Mouse (Mus musculus) midbrain, embryonic 14.5 days (tissue): Measurements from ENCODE around the gene Pygm. TPM values are rescaled to one million over a fixed set of nuclear protein-coding genes. Genes with fewer than 3 reads are reported as not detected.

ENCODE experiments used
- ATAC-seq: fragments of 200-750 bp; cut with Nextera tagmentation; 2 replicates; pipeline ENCODE4 v1.8.0; 2017; ENCODE audit warnings: moderate number of reproducible peaks, moderate library complexity; ENCODE audit not compliant: low FRiP score, low TSS enrichment
- DNase-seq: peaks from one replicate; pipeline ENCODE4 v3.0.0-alpha.2; 2015
- H3K27ac ChIP-seq: fragments of 300-500 bp; sonication (generic); replicated peaks from 2 replicates; pipeline ENCODE4 v1.5.1; 2014; ENCODE audit warnings: mild to moderate bottlenecking, low read depth, low read length, moderate library complexity
- H3K27me3 ChIP-seq: fragments of 300-500 bp; sonication (generic); 2 replicates; pipeline ENCODE4 v1.6.1; 2014; ENCODE audit warnings: low read length, control low read depth, mixed read lengths; ENCODE audit not compliant: control insufficient read depth, insufficient read depth
- H3K36me3 ChIP-seq: fragments of 300-500 bp; sonication (generic); 2 replicates; pipeline ENCODE4 v1.6.1; 2014; ENCODE audit warnings: low read length, control low read depth; ENCODE audit not compliant: control insufficient read depth, insufficient read depth
- H3K4me1 ChIP-seq: fragments of 300-500 bp; sonication (generic); 2 replicates; pipeline ENCODE4 v1.6.1; 2014; ENCODE audit warnings: mild to moderate bottlenecking, antibody characterized with exemption, low read length, control low read depth; ENCODE audit not compliant: control insufficient read depth, insufficient read depth
- H3K4me2 ChIP-seq: fragments of 300-500 bp; sonication (generic); 2 replicates; pipeline ENCODE4 v1.6.1; 2014; ENCODE audit warnings: mild to moderate bottlenecking, low read length, moderate library complexity
- H3K4me3 ChIP-seq: fragments of 300-500 bp; sonication (generic); replicated peaks from 2 replicates; pipeline ENCODE4 v1.5.1; 2014; ENCODE audit warnings: low read depth, low read length
- H3K9ac ChIP-seq: fragments of 300-500 bp; sonication (generic); replicated peaks from 2 replicates; pipeline ENCODE4 v1.6.1; 2014; ENCODE audit warnings: mild to moderate bottlenecking, low read length, moderate library complexity
- H3K9me3 ChIP-seq: fragments of 300-500 bp; sonication (generic); 2 replicates; pipeline ENCODE4 v1.6.1; 2016; ENCODE audit warnings: low read length, control low read depth, mixed read lengths; ENCODE audit not compliant: control insufficient read depth
- WGBS: fragments of 180-500 bp; shearing (Covaris S2); extraction: QIAGEN DNeasy Blood & Tissue Kit; methylation state at CpG from one replicate; pipeline ENCODE4 v1.1.7; 2014; 5-methylcytosine and 5-hydroxymethylcytosine counted together
- polyA plus RNA-seq: library from polyadenylated mRNA; unstranded; fragments of >200 nt; fragmentation: Nextera tagmentation; extraction: Ambion mirVana; gene quantifications from 2 replicates; pipeline ENCODE4 v1.2.1, GENCODE M21; 2014

The Pygm gene
- polyA plus RNA-seq, 1 experiment from 2014 or later: 2.9 TPM

DNA sequence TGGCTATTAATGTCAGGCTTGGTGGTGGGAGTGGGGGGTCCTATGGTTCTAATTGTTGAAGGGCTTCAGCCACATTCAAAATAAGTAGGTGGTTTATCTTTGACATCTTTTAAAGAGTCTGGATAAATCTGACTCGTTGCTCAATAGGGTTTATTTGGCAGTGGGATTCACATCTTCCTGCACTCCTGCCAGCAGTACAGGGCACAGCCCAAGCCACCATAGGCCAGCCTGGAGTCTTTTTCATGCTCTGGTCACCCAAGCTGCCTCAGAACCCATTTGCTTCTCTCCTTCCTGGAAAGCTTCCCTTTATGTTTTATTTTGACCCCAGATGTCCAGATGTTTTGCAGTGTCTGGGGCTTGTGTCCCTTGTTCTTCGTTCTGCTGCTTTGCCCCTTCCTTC is 7.6 kb upstream of the Pygm start:
- Histone ChIP-seq H3K4me1 (no peaks in the 10 kb centered on the region), H3K9me3 (no peaks in the 10 kb centered on the region), H3K4me2 (no peak overlapping the region), H3K9ac (no peak overlapping the region), H3K36me3 (peaks cover 78% of the 10 kb centered on the region), H3K27ac (no peak overlapping the region), H3K27me3 (no peaks in the 10 kb centered on the region), H3K4me3 (no peak overlapping the region)
- no peak for ATAC-seq
- 82% methylated on average over 2 of the region's 2 CpGs for WGBS
- DNase-seq: no peak

DNA sequence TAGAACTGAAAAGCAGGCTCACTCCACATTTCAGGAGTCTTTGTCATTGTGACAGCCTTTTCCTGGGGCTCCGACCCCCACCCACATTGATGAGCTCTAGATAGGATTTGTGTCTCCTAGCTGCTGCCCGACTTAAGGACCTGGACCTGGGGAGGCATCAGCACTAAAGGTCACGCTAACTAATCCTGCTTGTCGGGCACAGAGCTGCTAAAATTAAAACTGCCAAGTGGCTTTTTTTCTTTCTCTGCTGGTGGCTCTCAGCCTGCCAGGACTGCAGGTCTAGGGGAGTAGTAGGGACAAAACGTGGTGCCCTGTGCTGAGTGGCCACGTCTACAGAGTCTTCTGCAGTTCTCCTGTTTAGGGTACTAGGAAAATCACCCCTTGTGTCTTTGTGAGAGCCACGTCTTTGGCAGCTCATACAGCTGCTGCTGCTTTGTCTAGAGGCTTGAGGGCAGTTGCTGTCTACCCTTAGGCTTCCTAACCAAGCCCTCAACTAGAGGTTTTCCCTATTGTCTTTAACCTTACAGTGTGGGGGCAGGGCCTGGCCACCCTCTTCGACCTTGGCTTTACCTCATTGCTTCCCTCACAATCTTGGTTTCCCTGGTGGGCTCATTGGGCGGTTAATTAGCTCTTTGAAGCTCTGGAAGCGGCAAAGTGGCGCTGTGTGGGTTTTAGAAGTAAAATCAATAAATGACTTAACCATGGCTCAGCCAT is 6.7 kb upstream of the Pygm start:
- no peak overlapping the region for H3K9ac ChIP-seq
- peak overlapping the region; percentile 10; the same call in 1 of the 2 replicates for H3K27ac ChIP-seq
- 61% methylated on average over 11 of the region's 11 CpGs for WGBS

DNA sequence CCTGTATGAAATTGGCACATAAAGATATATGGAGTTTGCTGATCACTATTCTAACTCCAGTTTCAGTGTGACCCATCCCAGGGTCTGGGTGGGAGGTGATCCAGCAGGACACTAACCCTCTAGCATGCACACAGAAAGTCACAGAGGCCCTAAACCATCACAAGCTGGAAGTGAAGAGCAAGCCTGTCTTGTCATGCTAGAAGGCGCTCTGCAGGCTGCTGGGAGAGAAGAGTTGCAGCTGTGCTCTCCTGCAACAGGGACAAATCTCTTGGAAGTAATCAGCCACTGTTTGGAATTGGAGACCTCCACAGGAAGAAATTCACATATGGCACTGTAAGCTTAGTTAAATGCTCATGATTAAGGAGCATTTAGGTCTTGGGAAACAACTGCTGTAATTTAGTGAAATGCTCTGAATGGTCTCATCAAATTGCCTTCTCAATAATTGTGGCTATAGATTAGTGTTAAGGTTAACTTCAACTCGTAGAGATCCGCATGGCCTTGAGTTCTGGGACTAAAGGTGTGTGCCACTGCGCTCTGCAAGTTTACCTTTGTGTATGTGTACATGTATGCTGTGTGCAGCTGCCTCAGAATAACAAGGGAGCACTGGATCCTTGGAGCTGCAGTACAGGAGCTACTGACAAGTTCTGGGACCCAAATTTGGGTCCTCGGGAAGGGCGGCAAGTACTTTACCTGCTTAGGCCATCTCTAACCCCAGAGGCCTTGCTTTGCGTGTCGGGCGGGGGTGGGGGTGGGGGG is 3.6 kb upstream of the Pygm start:
- no peaks in the 10 kb centered on the region for H3K9me3 ChIP-seq
- DNase-seq: no peak
- H3K9ac ChIP-seq: no peak overlapping the region
- peaks cover 38% of the 10 kb centered on the region for H3K36me3 ChIP-seq
- 92% methylated on average over 9 of the region's 9 CpGs for WGBS
- ATAC-seq: no peak
- H3K4me1 ChIP-seq: 0 out of 2 replicates have a peak, but pooled peaks cover 3% of the 10 kb centered on the region
- no peak overlapping the region for H3K4me3 ChIP-seq
- no peak overlapping the region for H3K4me2 ChIP-seq
- H3K27ac ChIP-seq: no peak overlapping the region
- H3K27me3 ChIP-seq: no peaks in the 10 kb centered on the region

More for the DNA sequence above, 6.7 kb upstream of the Pygm start:
- Histone ChIP-seq H3K36me3 (peaks cover 69% of the 10 kb centered on the region), H3K9me3 (no peaks in the 10 kb centered on the region), H3K4me1 (no peaks in the 10 kb centered on the region), H3K4me2 (no peak overlapping the region), H3K27me3 (no peaks in the 10 kb centered on the region), H3K4me3 (no peak overlapping the region)
- ATAC-seq: no peak
- DNase-seq: no peak

DNA sequence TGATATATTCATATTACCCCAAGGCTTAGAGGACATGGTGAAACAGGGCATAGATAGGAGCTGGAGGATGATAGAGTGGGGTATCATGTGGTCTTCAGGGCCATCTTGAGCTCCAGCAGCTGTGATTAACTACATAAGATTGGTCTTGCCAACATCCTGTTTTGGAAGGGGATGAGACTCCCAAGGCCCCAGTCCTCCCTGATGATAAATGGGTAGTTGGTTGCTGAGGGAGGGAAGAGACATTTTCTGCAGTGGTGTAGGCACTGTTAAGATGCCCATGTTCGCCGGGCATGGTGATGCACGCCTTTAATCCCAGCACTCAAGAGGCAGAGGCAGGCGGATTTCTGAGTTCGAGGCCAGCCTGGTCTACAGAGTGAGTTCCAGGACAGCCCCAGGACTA is 3.0 kb upstream of the Pygm start:
- over 99% methylated on average over 5 of the region's 5 CpGs for WGBS
- no peak for DNase-seq
- H3K4me2 ChIP-seq: no peak overlapping the region

DNA sequence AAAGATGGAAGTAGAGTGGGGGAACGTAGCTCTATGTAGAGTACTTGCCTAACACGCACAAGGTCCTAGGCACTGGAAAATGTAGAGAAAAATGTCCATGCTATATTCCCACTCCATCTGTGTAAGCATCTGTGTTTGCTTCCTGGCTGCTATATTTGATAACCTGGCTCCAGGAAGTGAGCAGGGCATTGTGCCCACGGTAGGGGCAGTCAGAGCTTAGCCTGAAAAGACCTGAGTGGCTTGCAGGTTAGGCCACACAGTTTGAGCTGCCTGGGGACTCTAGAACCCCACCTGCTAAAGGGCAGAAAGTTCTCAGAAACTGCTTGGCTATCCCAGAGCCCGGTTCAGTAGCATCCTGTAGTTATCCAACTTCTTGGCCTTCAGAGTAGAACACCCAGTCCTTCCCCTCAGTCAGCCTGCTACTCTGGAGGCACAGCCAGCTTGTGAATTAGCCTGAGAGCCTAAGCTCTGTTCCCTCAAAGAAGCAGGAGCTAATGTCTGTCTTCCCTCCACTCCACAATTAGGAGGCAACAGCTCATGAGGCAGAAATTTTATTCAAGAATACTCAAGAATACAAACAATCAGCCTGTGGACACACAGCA is 1.8 kb upstream of the Pygm start:
- H3K36me3 ChIP-seq: peaks cover 20% of the 10 kb centered on the region
- no peak overlapping the region for H3K27ac ChIP-seq
- H3K9ac ChIP-seq: no peak overlapping the region
- DNase-seq (no peak), ATAC-seq (no peak)
- no peaks in the 10 kb centered on the region for H3K27me3 ChIP-seq
- H3K4me3 ChIP-seq: no peak overlapping the region
- H3K4me1 ChIP-seq: 0 out of 2 replicates have a peak, but pooled peaks cover 3% of the 10 kb centered on the region
- no peaks in the 10 kb centered on the region for H3K9me3 ChIP-seq
- 86% methylated on average over 4 of the region's 4 CpGs for WGBS
- no peak overlapping the region for H3K4me2 ChIP-seq

More for the DNA sequence above, 3.0 kb upstream of the Pygm start:
- peaks cover 32% of the 10 kb centered on the region for H3K36me3 ChIP-seq
- H3K9ac ChIP-seq: no peak overlapping the region
- H3K27ac ChIP-seq: no peak overlapping the region
- ATAC-seq: no peak
- H3K4me3 ChIP-seq: no peak overlapping the region
- H3K9me3 ChIP-seq: no peaks in the 10 kb centered on the region
- 0 out of 2 replicates have a peak, but pooled peaks cover 3% of the 10 kb centered on the region for H3K4me1 ChIP-seq
- H3K27me3 ChIP-seq: no peaks in the 10 kb centered on the region

DNA sequence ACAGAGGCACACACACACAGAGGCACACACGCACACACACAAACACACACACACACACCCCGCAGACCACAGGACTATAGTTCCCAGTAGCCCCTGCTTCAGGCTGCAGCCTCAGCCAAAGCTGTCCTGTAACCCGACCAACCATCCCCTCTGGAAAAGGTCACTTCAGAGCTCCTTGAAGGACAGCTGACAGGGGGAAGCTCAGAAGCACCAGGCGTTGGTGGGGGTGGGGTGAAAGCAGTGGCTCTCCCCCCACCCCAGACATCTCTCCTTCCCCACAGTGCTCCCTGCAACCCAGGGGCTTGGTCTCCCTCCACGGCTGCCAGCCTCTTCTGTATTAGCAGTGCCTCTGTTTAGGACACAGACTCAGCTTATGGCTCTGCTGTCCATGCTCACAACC is 729 bp upstream of the Pygm start:
- no peaks in the 10 kb centered on the region for H3K27me3 ChIP-seq
- no peak overlapping the region for H3K4me3 ChIP-seq
- H3K9ac ChIP-seq: no peak overlapping the region
- peaks cover 10% of the 10 kb centered on the region for H3K36me3 ChIP-seq
- H3K27ac ChIP-seq: no peak overlapping the region
- DNase-seq (no peak), ATAC-seq (no peak)
- H3K4me2 ChIP-seq: no peak overlapping the region
- 0 out of 2 replicates have a peak, but pooled peaks cover 3% of the 10 kb centered on the region for H3K4me1 ChIP-seq
- WGBS: 43% methylated on average over 5 of the region's 5 CpGs
- H3K9me3 ChIP-seq: no peaks in the 10 kb centered on the region

DNA sequence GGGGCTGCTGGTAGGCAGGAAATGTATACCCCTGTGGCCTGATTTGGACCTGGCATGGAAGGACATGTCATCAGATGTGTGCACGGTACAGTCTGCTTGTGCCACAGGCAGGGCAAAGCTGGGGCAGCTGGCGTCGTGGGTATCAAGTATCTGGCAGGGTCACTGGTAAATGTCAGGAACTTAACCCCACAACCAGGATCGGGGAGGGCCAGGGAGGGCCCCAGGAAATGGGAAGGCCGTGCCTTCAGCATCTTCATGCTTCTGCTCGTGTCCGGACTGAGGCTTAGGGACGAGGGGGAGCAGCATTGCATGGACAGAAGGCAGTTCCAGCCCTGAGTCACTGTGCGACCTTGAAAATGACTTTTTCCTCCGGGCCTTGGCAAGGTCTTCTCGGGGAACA is 755 bp downstream of the Pygm start:
- H3K9me3 ChIP-seq: no peaks in the 10 kb centered on the region
- no peak overlapping the region for H3K4me3 ChIP-seq
- no peak overlapping the region for H3K4me2 ChIP-seq
- no peak overlapping the region for H3K27ac ChIP-seq
- H3K9ac ChIP-seq: no peak overlapping the region
- DNase-seq: no peak
- WGBS: 89% methylated on average over 11 of the region's 11 CpGs
- ATAC-seq: no peak
- 0 out of 2 replicates have a peak, but pooled peaks cover 2% of the 10 kb centered on the region for H3K36me3 ChIP-seq
- 0 out of 2 replicates have a peak, but pooled peaks cover 3% of the 10 kb centered on the region for H3K4me1 ChIP-seq
- H3K27me3 ChIP-seq: no peaks in the 10 kb centered on the region

DNA sequence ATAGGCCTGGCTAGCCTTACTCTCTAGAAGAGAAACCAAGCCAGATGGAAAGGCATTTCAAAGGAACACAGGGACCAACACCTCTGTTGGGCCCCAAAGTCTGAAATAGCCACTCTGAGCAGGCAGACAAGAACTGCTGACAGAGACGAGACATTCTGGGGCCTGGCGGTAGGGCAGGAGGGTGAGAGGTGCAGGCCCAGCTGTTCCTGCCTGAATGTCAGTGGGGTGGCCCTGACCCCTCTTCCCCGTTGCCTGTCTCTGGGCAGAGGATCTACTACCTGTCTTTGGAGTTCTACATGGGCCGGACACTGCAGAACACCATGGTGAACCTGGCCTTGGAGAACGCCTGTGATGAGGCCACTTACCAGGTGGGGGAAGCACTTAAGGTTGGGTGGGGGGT is 1.2 kb downstream of the Pygm start:
- Histone ChIP-seq H3K4me1 (0 out of 2 replicates have a peak, but pooled peaks cover 3% of the 10 kb centered on the region), H3K4me3 (no peak overlapping the region), H3K9me3 (no peaks in the 10 kb centered on the region), H3K27ac (no peak overlapping the region), H3K27me3 (no peaks in the 10 kb centered on the region), H3K9ac (no peak overlapping the region), H3K4me2 (no peak overlapping the region), H3K36me3 (0 out of 2 replicates have a peak, but pooled peaks cover 2% of the 10 kb centered on the region)
- DNase-seq (no peak), ATAC-seq (no peak)
- WGBS: 79% methylated on average over 5 of the region's 5 CpGs
